Comparison of ENCODE assay signal across 21 mouse cellular contexts in genomic region chr2:164923291-164923690, GRCm38 (mm10). TPM values are rescaled to one million over a fixed set of nuclear protein-coding genes. Genes with fewer than 3 reads are reported as not detected.
DNase-seq lines count a peak whose midpoint lies in the region; ATAC-seq lines count a peak whose summit lies in the region.
"Had no signal": no experiment of that assay in that cellular context is flagged by ENCODE, and none has a peak within 500 bp of the region (broad histone marks: within the 10 kb centered on the region; RNA-seq: fewer than 3 reads in every experiment).

No protein-coding gene starts in this region.

- H3K36me3 ChIP-seq in midbrain, embryonic 13.5 days = peaks cover 17% of the 10 kb centered on the region
- H3K36me3 ChIP-seq in midbrain, embryonic 15.5 days (replicated peaks) = no peaks in the 10 kb centered on the region

- H3K4me3 ChIP-seq in midbrain, embryonic 13.5 days (replicated peaks) = no peak overlapping the region
- no peak overlapping the region for H3K4me3 ChIP-seq in midbrain, embryonic 15.5 days
- H3K4me3 ChIP-seq: embryonic facial prominence, embryonic 15.5 days; erythroblast, embryonic 14.5 days; forebrain, embryonic 10.5 days; gastrocnemius, adult 2 months; heart, embryonic 13.5 days; hindbrain, embryonic 12.5 days had no signal

- H3K4me1 ChIP-seq in midbrain, embryonic 13.5 days (replicated peaks) = peaks cover 29% of the 10 kb centered on the region
- H3K4me1 ChIP-seq in midbrain, embryonic 15.5 days = peaks cover 11% of the 10 kb centered on the region; the same call in 1 of the 2 replicates
- H3K4me1 ChIP-seq: heart, embryonic 13.5 days had no signal

- ATAC-seq in midbrain, embryonic 13.5 days = no peak
- ATAC-seq in midbrain, embryonic 15.5 days (replicated peaks) = no peak
- ATAC-seq: intestine, embryonic 16.5 days had no signal

- H3K27ac ChIP-seq in midbrain, embryonic 13.5 days = no peak overlapping the region
- H3K27ac ChIP-seq in midbrain, embryonic 15.5 days = no peak overlapping the region
- H3K27ac ChIP-seq: embryonic facial prominence, embryonic 15.5 days; forebrain, embryonic 10.5 days; heart, embryonic 13.5 days; hindbrain, embryonic 12.5 days had no signal

- H3K27me3 ChIP-seq in midbrain, embryonic 13.5 days = peaks cover 2% of the 10 kb centered on the region; the same call in 1 of the 2 replicates
- H3K27me3 ChIP-seq in midbrain, embryonic 15.5 days (replicated peaks) = no peaks in the 10 kb centered on the region
- H3K27me3 ChIP-seq: embryonic facial prominence, embryonic 15.5 days; hindbrain, embryonic 12.5 days had no signal

- no peak overlapping the region for H3K4me2 ChIP-seq in midbrain, embryonic 13.5 days (replicated peaks)
- H3K4me2 ChIP-seq in midbrain, embryonic 15.5 days = no peak overlapping the region
- H3K4me2 ChIP-seq: embryonic facial prominence, embryonic 15.5 days; heart, embryonic 13.5 days; hindbrain, embryonic 12.5 days had no signal

- H3K9ac ChIP-seq in midbrain, embryonic 13.5 days (replicated peaks) = peak overlapping the region; percentile 23; the same call in 1 of the 2 replicates
- no peak overlapping the region for H3K9ac ChIP-seq in midbrain, embryonic 15.5 days
- H3K9ac ChIP-seq: embryonic facial prominence, embryonic 15.5 days; heart, embryonic 13.5 days; hindbrain, embryonic 12.5 days had no signal

- DNase-seq in embryo, embryonic 10 days (ENCODE audit: low spot score) = peak; percentile 30
- no peak for DNase-seq in embryo, embryonic 9.5 days (ENCODE audit: extremely low spot score)
- DNase-seq in adrenal gland, postnatal 36 days = peak; percentile 54 to 60
- DNase-seq in urinary bladder, postnatal 14 days (ENCODE audit: low spot score) = no peak
- no peak for DNase-seq in gastrocnemius, adult 8-10 months (ENCODE audit: low spot score in 2 of 2)
- DNase-seq: cerebellum, adult 11 months; cerebellum, adult 8-10 months; cerebellum, postnatal 36 days; gastrocnemius, adult 2 months; gastrocnemius, postnatal 36 days; heart, adult 11 months; heart, postnatal 36 days; kidney, adult 2 months had no signal

- WGBS in midbrain, embryonic 13.5 days = 47% methylated on average over 4 of the region's 4 CpGs
- WGBS in midbrain, embryonic 15.5 days = 38% methylated on average over 4 of the region's 4 CpGs

- H3K9me3 ChIP-seq in midbrain, embryonic 13.5 days = no peaks in the 10 kb centered on the region
- H3K9me3 ChIP-seq in midbrain, embryonic 15.5 days = no peaks in the 10 kb centered on the region
- H3K9me3 ChIP-seq: embryonic facial prominence, embryonic 15.5 days; forebrain, embryonic 10.5 days; heart, embryonic 13.5 days; hindbrain, embryonic 12.5 days had no signal

RNA-seq across cellular contexts. Expression of gene Zfp335, which starts 11.7 kb away (rescaled TPM):
- 13.5 and 15.1 TPM in 2 replicates for polyA plus RNA-seq in midbrain, embryonic 13.5 days (2015; fragmentation: Nextera tagmentation; extraction: Ambion mirVana)
- 17.8 and 18.9 TPM in 2 replicates for polyA plus RNA-seq in midbrain, embryonic 15.5 days (2015; fragmentation: Nextera tagmentation; extraction: Ambion mirVana)
- 10 to 100 TPM; 14.8 to 18.3 TPM for total RNA-seq in adrenal gland, postnatal 36 days (2021)
- total RNA-seq in gastrocnemius, adult 8-10 months (2022) = 10 to 100 TPM in 1 of 4 experiments, 1 to 10 TPM in 3; 7.7 to 10.6 (median 8.1) TPM

RNA-seq across cellular contexts. Expression of gene Mmp9, which starts 17.3 kb away (rescaled TPM):
- polyA plus RNA-seq in midbrain, embryonic 13.5 days (2015; fragmentation: Nextera tagmentation; extraction: Ambion mirVana) = 17.2 and 19.5 TPM in 2 replicates
- 28.9 and 34.3 TPM in 2 replicates for polyA plus RNA-seq in midbrain, embryonic 15.5 days (2015; fragmentation: Nextera tagmentation; extraction: Ambion mirVana)
- total RNA-seq in adrenal gland, postnatal 36 days (2021) = under 1 TPM; 0.56 to 0.60 TPM
- total RNA-seq in gastrocnemius, adult 8-10 months (2022) = under 1 TPM; 0.15 to 0.83 (median 0.58) TPM
- polyA plus RNA-seq: erythroblast, embryonic 14.5 days had no signal

RNA-seq across cellular contexts. Expression of gene Slc12a5, which starts 37.3 kb away (rescaled TPM):
- polyA plus RNA-seq in midbrain, embryonic 13.5 days (2015; fragmentation: Nextera tagmentation; extraction: Ambion mirVana) = 19.7 and 20.2 TPM in 2 replicates
- 63.8 and 64.0 TPM in 2 replicates for polyA plus RNA-seq in midbrain, embryonic 15.5 days (2015; fragmentation: Nextera tagmentation; extraction: Ambion mirVana)
- total RNA-seq in adrenal gland, postnatal 36 days (2021) = 1 to 10 TPM; 4.3 to 7.9 TPM
- under 1 TPM; 0.31 to 0.40 (median 0.36) TPM for total RNA-seq in gastrocnemius, adult 8-10 months (2022)
- polyA plus RNA-seq: erythroblast, embryonic 14.5 days had no signal

RNA-seq across cellular contexts. Expression of gene Pcif1, which starts 44.2 kb away (rescaled TPM):
- polyA plus RNA-seq in midbrain, embryonic 13.5 days (2015; fragmentation: Nextera tagmentation; extraction: Ambion mirVana) = 98.1 and 108 TPM in 2 replicates
- polyA plus RNA-seq in midbrain, embryonic 15.5 days (2015; fragmentation: Nextera tagmentation; extraction: Ambion mirVana) = 85.3 and 93.1 TPM in 2 replicates
- 10 to 100 TPM; 45.4 to 53.9 TPM for total RNA-seq in adrenal gland, postnatal 36 days (2021)
- total RNA-seq in gastrocnemius, adult 8-10 months (2022) = 10 to 100 TPM; 24.1 to 31.0 (median 27.2) TPM

Comparison
In these comparisons a context has a peak if more than half of its experiments do, and no peak if none do; other contexts are left out.
1. DNase-seq: peak in embryo, embryonic 10 days (single experiment) and adrenal gland, postnatal 36 days (2 of 2); none in embryo, embryonic 9.5 days (single experiment), urinary bladder, postnatal 14 days (single experiment) and gastrocnemius, adult 8-10 months (0 of 2).